Mouse (Mus musculus) heart, embryonic 15.5 days (tissue): ENCODE data around the gene Sfxn3. TPM values are rescaled to one million over a fixed set of nuclear protein-coding genes. Genes with fewer than 3 reads are reported as not detected.

Source experiments
- ATAC-seq: fragments of 200-750 bp; cut with Nextera tagmentation; replicated peaks from 2 replicates; pipeline ENCODE4 v1.8.0; 2017; ENCODE audit warnings: low read depth, moderate TSS enrichment; ENCODE audit not compliant: insufficient number of reproducible peaks, insufficient read depth, low FRiP score
- H3K27ac ChIP-seq: fragments of 300-500 bp; sonication (generic); 2 replicates; pipeline ENCODE4 v1.5.1; 2015; ENCODE audit warnings: mild to moderate bottlenecking, inconsistent platforms
- H3K27me3 ChIP-seq: fragments of 300-500 bp; sonication (generic); 2 replicates; pipeline ENCODE4 v1.6.1; 2015; ENCODE audit warnings: inconsistent platforms
- H3K36me3 ChIP-seq: fragments of 300-500 bp; sonication (generic); 2 replicates; pipeline ENCODE4 v1.6.1; 2015; ENCODE audit warnings: mild to moderate bottlenecking, inconsistent platforms
- H3K4me1 ChIP-seq: fragments of 300-500 bp; sonication (generic); replicated peaks from 2 replicates; pipeline ENCODE4 v1.6.1; 2015; ENCODE audit warnings: inconsistent platforms
- H3K4me2 ChIP-seq: fragments of 300-500 bp; sonication (generic); 2 replicates; pipeline ENCODE4 v1.6.1; 2015; ENCODE audit warnings: inconsistent platforms, mild to moderate bottlenecking, moderate library complexity
- H3K4me3 ChIP-seq: fragments of 300-500 bp; sonication (generic); 2 replicates; pipeline ENCODE4 v1.5.1; 2015; ENCODE audit warnings: mild to moderate bottlenecking, inconsistent platforms
- H3K9ac ChIP-seq: fragments of 300-500 bp; sonication (generic); 2 replicates; pipeline ENCODE4 v1.6.1; 2015; ENCODE audit warnings: mild to moderate bottlenecking, inconsistent platforms
- H3K9me3 ChIP-seq: fragments of 300-500 bp; sonication (generic); replicated peaks from 2 replicates; pipeline ENCODE4 v1.6.1; 2016; ENCODE audit warnings: inconsistent platforms
- WGBS: fragments of 180-500 bp; shearing (Covaris S2); methylation state at CpG from one replicate; pipeline ENCODE4 v1.1.7; 2015; ENCODE audit warnings: mixed read lengths; 5-methylcytosine and 5-hydroxymethylcytosine counted together
- polyA plus RNA-seq: library from polyadenylated mRNA; unstranded; fragments of >200 nt; fragmentation: Nextera tagmentation; extraction: Ambion mirVana; gene quantifications from 2 replicates; pipeline ENCODE4 v1.2.1, GENCODE M21; 2015

The Sfxn3 gene
- polyA plus RNA-seq, 1 experiment from 2014 or later = 16.1 TPM

DNA sequence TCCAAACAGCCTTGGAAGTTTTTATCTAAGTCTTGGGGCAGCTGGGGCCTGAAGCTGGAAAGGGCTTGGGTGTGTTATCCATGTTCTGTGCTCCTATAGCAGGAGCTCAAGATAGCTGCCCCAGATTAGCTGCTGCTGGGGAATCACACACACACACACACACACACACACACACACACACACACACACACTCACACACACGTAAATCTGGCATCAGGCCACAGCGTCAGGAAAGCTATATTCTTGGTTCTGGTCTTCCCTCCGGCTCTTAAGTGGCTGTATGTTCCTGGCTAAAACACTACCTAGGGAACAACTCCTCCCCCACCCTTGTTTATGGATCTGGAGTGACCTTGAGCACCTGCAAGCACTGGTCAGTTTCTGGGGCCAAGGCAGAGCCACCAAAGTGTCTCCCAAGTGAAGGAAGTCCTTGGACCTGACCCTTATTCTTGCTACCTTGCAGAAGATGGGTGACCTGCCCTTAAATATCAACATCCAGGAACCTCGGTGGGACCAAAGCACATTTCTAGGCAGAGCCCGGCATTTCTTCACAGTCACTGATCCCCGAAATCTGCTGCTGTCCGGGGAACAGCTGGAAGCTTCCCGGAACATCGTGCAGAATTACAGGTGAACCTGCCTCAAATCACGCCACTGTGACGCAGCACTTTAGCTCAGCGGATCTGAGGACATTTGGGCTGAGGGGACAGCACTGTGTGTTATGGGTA lies 1.5 kb downstream of the Sfxn3 start:
- H3K9ac ChIP-seq = peak overlapping the region; percentile 69
- peak overlapping the region; percentile 93 for H3K27ac ChIP-seq
- no peaks in the 10 kb centered on the region for H3K9me3 ChIP-seq
- peak overlapping the region; percentile 63 for H3K4me3 ChIP-seq
- peak overlapping the region; percentile 90 for H3K4me2 ChIP-seq
- H3K36me3 ChIP-seq = peaks cover 8% of the 10 kb centered on the region; the same call in 1 of the 2 replicates
- peaks cover 26% of the 10 kb centered on the region for H3K4me1 ChIP-seq
- no peak for ATAC-seq
- H3K27me3 ChIP-seq = peaks cover 24% of the 10 kb centered on the region
- WGBS = 78% methylated on average over 12 of the region's 12 CpGs

DNA sequence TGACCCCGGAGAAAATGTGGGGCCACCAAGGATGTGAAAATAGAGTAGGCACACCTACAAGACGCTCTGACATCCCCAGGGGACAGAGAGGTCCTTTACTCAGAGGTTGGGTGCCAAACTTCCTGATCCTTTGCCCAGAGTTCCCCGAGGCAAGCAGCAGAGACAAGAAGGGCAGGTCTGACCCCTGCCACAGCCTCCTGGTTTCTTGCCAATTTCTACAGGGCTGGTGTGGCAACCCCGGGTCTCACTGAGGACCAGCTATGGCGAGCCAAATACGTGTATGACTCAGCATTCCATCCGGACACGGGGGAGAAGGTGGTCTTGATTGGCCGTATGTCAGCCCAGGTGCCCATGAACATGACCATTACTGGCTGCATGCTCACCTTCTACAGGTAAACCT lies 2.2 kb downstream of the Sfxn3 start:
- no peak overlapping the region for H3K4me2 ChIP-seq
- peaks cover 8% of the 10 kb centered on the region; the same call in 1 of the 2 replicates for H3K36me3 ChIP-seq
- peaks cover 17% of the 10 kb centered on the region for H3K27me3 ChIP-seq
- WGBS = 74% methylated on average over 9 of the region's 9 CpGs
- no peak for ATAC-seq
- no peak overlapping the region for H3K27ac ChIP-seq
- H3K4me3 ChIP-seq = no peak overlapping the region
- H3K9ac ChIP-seq = no peak overlapping the region
- H3K9me3 ChIP-seq = no peaks in the 10 kb centered on the region
- peaks cover 26% of the 10 kb centered on the region for H3K4me1 ChIP-seq

DNA sequence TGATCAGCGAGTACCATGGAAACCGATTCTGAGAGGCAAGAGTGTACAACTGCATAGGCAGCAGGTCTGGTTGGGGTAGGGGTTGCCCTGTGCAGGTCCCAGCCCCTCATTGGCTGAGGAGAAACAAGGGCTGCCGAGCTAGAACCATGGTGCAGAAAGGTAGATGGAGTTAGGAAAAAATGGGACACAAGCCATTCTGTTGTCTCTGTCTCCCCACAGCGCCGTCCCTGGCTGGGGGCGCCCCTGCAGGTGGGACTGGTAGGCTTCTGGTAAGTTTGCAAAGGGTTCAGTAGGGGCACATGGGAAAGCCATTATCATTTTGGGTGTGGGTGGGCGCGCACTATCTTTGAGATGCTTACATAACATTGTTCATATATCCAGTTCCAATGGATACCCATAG lies 6.1 kb downstream of the Sfxn3 start:
- H3K27me3 ChIP-seq = no peaks in the 10 kb centered on the region
- 89% methylated on average over 8 of the region's 8 CpGs for whole genome bisulfite sequencing
- H3K4me3 ChIP-seq = no peak overlapping the region
- peaks cover 24% of the 10 kb centered on the region for H3K4me1 ChIP-seq
- H3K9me3 ChIP-seq = no peaks in the 10 kb centered on the region
- H3K4me2 ChIP-seq = no peak overlapping the region
- ATAC-seq = no peak
- H3K27ac ChIP-seq = no peak overlapping the region
- H3K36me3 ChIP-seq = peaks cover 13% of the 10 kb centered on the region; the same call in 1 of the 2 replicates
- no peak overlapping the region for H3K9ac ChIP-seq

DNA sequence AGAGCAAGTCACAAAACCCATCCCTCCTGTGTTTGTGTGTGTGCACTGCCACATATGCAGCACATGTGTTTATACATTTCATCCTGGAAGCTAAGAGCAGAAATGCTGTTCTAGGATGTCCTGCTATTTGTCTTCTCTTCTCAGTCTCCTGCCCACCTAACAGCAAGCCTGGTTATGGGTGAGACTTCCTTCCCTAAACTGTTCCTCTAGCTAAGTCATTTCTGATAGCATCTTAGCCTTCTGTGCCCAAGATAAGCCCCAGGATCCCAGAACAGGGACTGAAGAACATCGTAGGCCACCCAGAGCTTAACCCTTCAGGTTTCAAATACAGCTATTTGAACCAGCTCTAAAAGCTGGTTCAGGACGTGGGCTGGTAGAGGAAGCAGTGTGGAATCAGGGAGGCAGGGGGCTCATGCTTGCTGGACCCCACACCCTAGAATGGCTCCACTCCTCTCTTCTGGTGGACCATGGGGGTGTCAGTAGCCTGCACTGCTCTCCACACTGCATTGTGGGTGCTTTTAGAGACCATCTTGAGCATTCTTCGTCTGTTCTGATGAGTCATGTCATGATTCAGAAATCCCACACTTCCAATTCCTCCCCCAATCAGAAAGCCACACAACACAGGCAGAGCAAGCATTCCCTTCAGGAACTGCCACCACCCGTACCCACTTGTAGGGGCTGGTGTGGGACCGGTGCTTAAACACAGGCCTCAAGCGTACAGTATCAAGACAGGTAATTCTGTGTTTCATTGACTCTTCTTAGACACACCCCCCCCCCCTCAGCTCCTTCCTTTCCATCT lies 7.8 kb downstream of the Sfxn3 start:
- H3K27ac ChIP-seq = no peak overlapping the region
- H3K4me2 ChIP-seq = no peak overlapping the region
- H3K36me3 ChIP-seq = peaks cover 13% of the 10 kb centered on the region; the same call in 1 of the 2 replicates
- no peaks in the 10 kb centered on the region for H3K27me3 ChIP-seq
- peaks cover 25% of the 10 kb centered on the region for H3K4me1 ChIP-seq
- no peak overlapping the region for H3K4me3 ChIP-seq
- WGBS = 77% methylated on average over 6 of the region's 6 CpGs
- H3K9ac ChIP-seq = no peak overlapping the region
- no peak for ATAC-seq
- no peaks in the 10 kb centered on the region for H3K9me3 ChIP-seq

DNA sequence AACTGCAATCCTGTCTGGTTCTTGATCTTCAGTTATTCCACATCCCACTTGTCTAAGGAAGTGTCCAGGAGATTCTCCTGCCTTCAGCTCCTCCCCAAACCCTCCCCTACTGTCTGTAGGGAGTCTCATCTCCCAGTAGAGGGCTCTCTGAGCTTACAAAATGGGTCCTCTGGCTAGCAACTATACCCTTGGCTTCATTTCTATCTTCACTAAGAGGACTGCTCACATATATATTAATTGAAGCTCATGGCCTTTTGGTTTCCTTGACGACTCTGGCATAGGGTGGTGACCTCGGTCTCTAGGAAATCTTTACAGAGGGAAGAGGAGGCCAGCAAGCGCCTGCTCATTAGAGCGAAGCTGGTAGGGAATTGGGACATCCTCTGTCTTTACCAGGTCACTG lies 9.1 kb downstream of the Sfxn3 start:
- peaks cover 25% of the 10 kb centered on the region for H3K4me1 ChIP-seq
- H3K27me3 ChIP-seq = no peaks in the 10 kb centered on the region
- H3K9me3 ChIP-seq = no peaks in the 10 kb centered on the region
- H3K27ac ChIP-seq = peak overlapping the region; percentile 98; the same call in 1 of the 2 replicates
- no peak overlapping the region for H3K4me2 ChIP-seq
- no peak overlapping the region for H3K4me3 ChIP-seq
- H3K9ac ChIP-seq = no peak overlapping the region
- 48% methylated on average over 4 of the region's 4 CpGs for whole genome bisulfite sequencing
- H3K36me3 ChIP-seq = peaks cover 13% of the 10 kb centered on the region; the same call in 1 of the 2 replicates
- no peak for ATAC-seq

DNA sequence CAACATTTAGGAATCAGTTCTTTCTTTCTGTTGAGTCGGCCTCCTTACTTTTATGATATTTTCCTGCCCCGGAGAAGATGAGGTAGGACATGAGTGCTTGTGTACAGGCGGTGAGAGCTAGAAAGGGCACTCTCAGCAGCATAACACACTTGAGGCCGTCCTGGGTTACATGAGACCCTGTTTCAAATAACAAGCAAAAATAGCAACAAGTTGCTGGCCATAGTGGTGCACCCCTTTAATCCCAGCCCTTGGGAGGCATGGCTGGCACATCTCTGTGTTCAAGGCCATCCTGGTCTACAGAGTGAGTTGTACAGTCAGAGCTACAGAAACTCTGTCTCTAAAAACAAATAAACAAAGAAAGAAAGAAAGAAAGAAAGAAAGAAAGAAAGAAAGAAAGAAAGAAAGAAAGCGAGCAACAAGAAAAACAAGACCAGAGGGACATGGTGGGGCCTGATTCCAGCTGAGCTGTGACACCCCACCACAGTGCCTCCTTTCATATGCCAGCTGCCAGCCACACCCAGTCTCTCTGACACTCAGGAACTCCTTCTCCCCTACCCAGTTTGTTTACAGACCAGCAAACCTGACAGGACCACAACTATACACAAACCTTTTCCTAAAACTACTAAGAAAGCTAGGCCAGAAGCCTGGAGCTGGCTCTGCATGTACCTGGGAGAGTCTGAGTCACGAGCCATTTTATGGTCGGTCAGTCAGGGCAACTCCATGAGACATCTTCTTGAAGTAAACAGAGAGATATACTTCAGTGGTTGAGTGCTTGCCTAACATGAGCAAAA lies 9.8 kb downstream of the Sfxn3 start:
- Histone ChIP-seq H3K4me1 (peaks cover 25% of the 10 kb centered on the region), H3K4me2 (peak overlapping the region; percentile 84), H3K9ac (peak overlapping the region; percentile 71), H3K36me3 (peaks cover 13% of the 10 kb centered on the region; the same call in 1 of the 2 replicates), H3K27me3 (no peaks in the 10 kb centered on the region), H3K27ac (peak overlapping the region; percentile 98), H3K9me3 (no peaks in the 10 kb centered on the region), H3K4me3 (peak overlapping the region; percentile 64)
- no peak for ATAC-seq
- 67% methylated on average over 7 of the region's 7 CpGs for WGBS

DNA sequence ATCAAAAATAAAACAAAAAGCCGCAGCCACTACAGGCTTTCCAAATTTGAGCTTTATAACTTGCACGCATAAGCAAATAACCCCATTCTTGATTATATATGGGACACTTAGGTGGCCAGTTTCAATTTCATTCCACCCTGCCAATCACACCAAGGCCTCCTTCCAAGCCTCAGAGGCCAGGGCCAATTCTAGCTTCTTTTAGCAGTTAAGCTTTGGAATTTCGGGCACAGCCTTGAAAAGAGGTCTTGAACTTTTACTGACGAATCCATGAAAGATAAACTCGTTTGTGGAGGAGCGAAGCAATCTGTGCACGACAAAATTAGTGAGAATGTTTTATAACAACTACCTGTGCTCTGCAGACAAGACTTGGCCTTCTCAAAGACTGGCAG lies 10.4 kb downstream of the Sfxn3 start:
- Histone ChIP-seq H3K4me2 (peak overlapping the region; percentile 84), H3K27ac (peak overlapping the region; percentile 98), H3K27me3 (no peaks in the 10 kb centered on the region), H3K9me3 (no peaks in the 10 kb centered on the region), H3K4me1 (peaks cover 25% of the 10 kb centered on the region), H3K36me3 (0 out of 2 replicates have a peak, but pooled peaks cover 10% of the 10 kb centered on the region), H3K9ac (peak overlapping the region; percentile 71), H3K4me3 (peak overlapping the region; percentile 64)
- 37% methylated on average over 7 of the region's 7 CpGs for WGBS
- ATAC-seq = no peak

DNA sequence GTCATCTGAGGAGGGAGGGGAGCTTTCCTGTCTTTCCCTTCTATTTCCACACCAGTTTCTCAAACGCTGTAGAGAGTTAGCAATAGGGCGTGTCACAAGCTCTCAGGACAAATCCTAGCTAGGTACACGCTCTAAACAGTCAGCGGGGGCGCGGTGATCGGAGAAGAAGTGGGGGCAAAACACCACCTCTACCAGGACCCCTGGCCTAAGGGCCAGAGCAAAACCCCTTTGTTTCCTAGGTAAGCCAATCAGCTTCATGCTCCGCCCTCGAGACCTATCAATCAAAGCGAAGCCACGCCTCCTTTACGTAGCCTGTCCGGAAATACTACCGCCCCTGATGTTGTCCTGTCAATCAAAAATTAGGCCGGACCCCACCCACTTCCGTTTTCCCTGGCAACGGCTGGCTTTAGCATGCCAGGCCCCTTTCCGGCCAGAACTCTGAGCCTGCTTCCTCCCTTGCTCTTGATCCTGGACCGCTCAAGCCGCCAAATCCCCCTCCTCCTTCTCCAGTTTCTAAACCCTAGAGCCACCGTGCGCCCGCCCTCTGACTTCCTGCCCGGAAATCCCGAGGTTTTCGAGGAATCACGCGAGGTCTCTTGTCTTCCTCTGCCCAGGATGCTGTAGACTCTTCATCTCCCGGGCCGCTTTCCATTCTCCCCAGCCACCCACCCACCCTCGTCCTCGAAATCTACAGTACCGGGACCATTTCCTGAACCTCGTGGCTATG lies 11.0 kb downstream of the Sfxn3 start:
- Histone ChIP-seq H3K9ac (peak overlapping the region; percentile 74), H3K4me3 (peak overlapping the region; percentile 64), H3K9me3 (no peaks in the 10 kb centered on the region), H3K4me1 (peaks cover 25% of the 10 kb centered on the region), H3K27ac (peak overlapping the region; percentile 98), H3K4me2 (peak overlapping the region; percentile 84), H3K27me3 (no peaks in the 10 kb centered on the region; the same call in 1 of the 2 replicates), H3K36me3 (0 out of 2 replicates have a peak, but pooled peaks cover 7% of the 10 kb centered on the region)
- under 1% methylated on average over 34 of the region's 34 CpGs for WGBS
- peak; percentile 92 for ATAC-seq

DNA sequence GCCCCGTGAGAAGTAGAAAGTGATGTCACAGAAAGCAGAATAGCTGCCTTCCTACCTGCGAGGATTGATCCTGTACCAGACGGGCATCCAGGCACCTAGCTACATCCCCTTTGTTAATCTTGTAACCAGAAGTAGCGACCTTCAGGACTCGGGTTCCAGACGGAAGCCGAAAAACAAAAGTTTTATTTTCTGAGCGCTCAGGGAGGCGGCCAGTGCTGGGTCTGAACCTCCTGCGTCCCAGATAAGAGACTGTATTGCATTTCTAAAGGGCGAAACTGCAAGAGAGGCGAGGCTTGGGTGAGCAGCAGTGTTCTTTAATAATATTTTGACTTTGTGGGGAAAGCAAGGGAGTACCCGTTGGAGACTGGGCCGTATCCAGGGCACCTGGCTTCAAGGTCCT lies 11.5 kb downstream of the Sfxn3 start:
- H3K27ac ChIP-seq = peak overlapping the region; percentile 98
- no peak for ATAC-seq
- H3K9ac ChIP-seq = peak overlapping the region; percentile 74
- H3K4me2 ChIP-seq = peak overlapping the region; percentile 84
- H3K36me3 ChIP-seq = 0 out of 2 replicates have a peak, but pooled peaks cover 4% of the 10 kb centered on the region
- H3K4me1 ChIP-seq = peaks cover 26% of the 10 kb centered on the region
- H3K9me3 ChIP-seq = no peaks in the 10 kb centered on the region
- H3K4me3 ChIP-seq = peak overlapping the region; percentile 64
- peaks cover 3% of the 10 kb centered on the region for H3K27me3 ChIP-seq
- 2% methylated on average over 14 of the region's 14 CpGs for WGBS

DNA sequence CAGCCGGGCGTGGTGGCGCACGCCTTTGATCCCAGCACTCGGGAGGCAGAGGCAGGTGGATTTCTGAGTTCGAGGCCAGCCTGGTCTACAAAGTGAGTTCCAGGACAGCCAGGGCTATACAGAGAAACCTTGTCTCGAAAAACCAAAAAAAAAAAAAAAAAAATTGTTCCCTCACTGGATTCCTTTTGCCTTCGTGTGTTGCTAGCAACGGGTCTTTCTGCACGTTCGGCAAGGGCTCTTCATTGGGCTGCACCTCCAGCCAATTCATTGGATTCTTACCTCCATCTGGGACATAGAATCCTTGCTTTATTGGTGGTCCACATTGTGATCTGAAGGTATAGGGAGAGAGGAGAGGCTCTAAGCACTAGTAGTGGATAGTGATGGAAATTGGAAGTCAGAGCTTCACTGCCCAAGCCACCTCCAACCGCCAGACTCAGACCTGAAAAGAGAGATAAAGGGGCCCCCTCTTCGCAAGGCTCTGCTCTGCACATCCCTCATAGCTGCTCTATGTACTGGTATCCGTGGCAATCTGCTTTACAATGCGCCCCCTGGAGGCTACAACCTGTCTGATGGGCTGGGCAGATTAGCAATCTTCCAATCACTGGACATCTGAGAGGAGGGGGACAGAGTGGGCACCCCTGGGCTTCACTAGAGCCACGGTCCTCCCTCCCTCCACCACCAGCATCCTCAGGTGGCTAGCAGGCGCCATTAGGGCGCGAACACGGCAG lies 16.4 kb downstream of the Sfxn3 start:
- H3K4me2 ChIP-seq = no peak overlapping the region
- WGBS = 43% methylated on average over 20 of the region's 20 CpGs
- no peaks in the 10 kb centered on the region for H3K36me3 ChIP-seq
- ATAC-seq = no peak
- H3K4me3 ChIP-seq = no peak overlapping the region
- H3K27me3 ChIP-seq = peaks cover 51% of the 10 kb centered on the region
- no peak overlapping the region for H3K27ac ChIP-seq
- peaks cover 12% of the 10 kb centered on the region for H3K4me1 ChIP-seq
- no peaks in the 10 kb centered on the region for H3K9me3 ChIP-seq
- H3K9ac ChIP-seq = no peak overlapping the region
